Mouse (Mus musculus) bone marrow, adult 2 months (tissue): ENCODE measurements at regions not wholly inside any gene's neighbourhood (a gene's known extent, or its start where the extent isn't known, plus 50 kb on each side); places are given as distances from the start of the nearest gene placed in this dataset.

Experiments
- CTCF ChIP-seq: fragments of 200-500 bp; IDR thresholded peaks from 2 replicates; pipeline ENCODE4 v1.5.1; 2011; ENCODE audit warnings: low read length, control low read depth; ENCODE audit not compliant: control insufficient read depth, insufficient read depth
- POLR2A ChIP-seq: fragments of 200-500 bp; IDR thresholded peaks from 2 replicates; pipeline ENCODE4 v1.6.1; 2011; ENCODE audit warnings: low read depth, mild to moderate bottlenecking, control low read depth, low read length, borderline replicate concordance; ENCODE audit not compliant: control insufficient read depth

DNA sequence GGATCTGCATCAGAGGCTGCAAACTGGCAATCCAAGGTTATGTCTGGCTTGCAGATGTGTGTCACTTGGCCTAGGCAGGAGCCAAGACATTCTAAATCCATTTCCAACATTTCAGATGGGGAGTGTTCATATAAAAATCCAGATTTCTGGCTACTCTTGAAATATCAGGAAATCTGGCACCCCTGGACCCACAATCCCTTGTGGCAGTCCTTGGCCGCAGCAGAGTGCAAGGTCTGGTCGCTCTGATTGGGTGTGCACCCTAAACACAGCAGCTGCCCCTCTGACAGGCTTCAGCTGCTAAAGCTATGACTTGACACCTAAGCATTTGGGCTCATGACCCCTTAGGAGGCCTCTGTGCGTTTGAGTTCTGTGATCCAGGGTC is 83.7 kb downstream of the E030025P04Rik start:
- TF ChIP-seq CTCF (no peak), POLR2A (no peak)
